Mouse (Mus musculus) embryonic facial prominence, embryonic 13.5 days (tissue): Measurements from ENCODE around the gene Rgs7. TPM values are rescaled to one million over a fixed set of nuclear protein-coding genes. Genes with fewer than 3 reads are reported as not detected.

Experiments
- ATAC-seq: fragments of 200-750 bp; cut with Nextera tagmentation; 2 replicates; pipeline ENCODE4 v1.8.0; 2017; ENCODE audit warnings: low read depth; ENCODE audit not compliant: insufficient number of reproducible peaks, insufficient read depth, low FRiP score, low TSS enrichment
- H3K27ac ChIP-seq: fragments of 300-500 bp; sonication (generic); 2 replicates; pipeline ENCODE4 v1.5.1; 2015; ENCODE audit warnings: moderate library complexity, mild to moderate bottlenecking, inconsistent platforms
- H3K27me3 ChIP-seq: fragments of 300-500 bp; sonication (generic); 2 replicates; pipeline ENCODE4 v1.6.1; 2015; ENCODE audit warnings: mild to moderate bottlenecking, inconsistent platforms
- H3K36me3 ChIP-seq: fragments of 300-500 bp; sonication (generic); 2 replicates; pipeline ENCODE4 v1.6.1; 2015; ENCODE audit warnings: mild to moderate bottlenecking, inconsistent platforms
- H3K4me1 ChIP-seq: fragments of 300-500 bp; sonication (generic); 2 replicates; pipeline ENCODE4 v1.6.1; 2015; ENCODE audit warnings: inconsistent platforms
- H3K4me2 ChIP-seq: fragments of 300-500 bp; sonication (generic); 2 replicates; pipeline ENCODE4 v1.6.1; 2015; ENCODE audit warnings: moderate library complexity, mild to moderate bottlenecking, inconsistent platforms
- H3K4me3 ChIP-seq: fragments of 300-500 bp; sonication (generic); 2 replicates; pipeline ENCODE4 v1.5.1; 2015; ENCODE audit warnings: mild to moderate bottlenecking, inconsistent platforms
- H3K9ac ChIP-seq: fragments of 300-500 bp; sonication (generic); 2 replicates; pipeline ENCODE4 v1.6.1; 2015; ENCODE audit warnings: mild to moderate bottlenecking, inconsistent platforms
- H3K9me3 ChIP-seq: fragments of 300-500 bp; sonication (generic); 2 replicates; pipeline ENCODE4 v1.6.1; 2016; ENCODE audit warnings: inconsistent platforms
- WGBS: fragments of 180-500 bp; shearing (Covaris S2); methylation state at CpG from one replicate; pipeline ENCODE4 v1.1.7; 2015; ENCODE audit warnings: mixed read lengths; 5-methylcytosine and 5-hydroxymethylcytosine counted together
- polyA plus RNA-seq: library from polyadenylated mRNA; unstranded; fragments of >200 nt; fragmentation: Nextera tagmentation; extraction: Ambion mirVana; gene quantifications from 2 replicates; pipeline ENCODE4 v1.2.1, GENCODE M21; 2015

Rgs7 gene
- polyA plus RNA-seq, 1 experiment from 2014 or later: 3.2 TPM

- ATAC-seq: peak; percentile 10; the same call in 1 of the 2 replicates
- H3K9ac ChIP-seq: no peak overlapping the region
These were observed 65.2 kb downstream of the Rgs7 start for GRCm38 (mm10) chr1:175427112-175427511.

GRCm38 (mm10) chr1:175426393-175426792 is 65.9 kb downstream of the Rgs7 start:
- WGBS: 78% methylated on average over 4 of the region's 4 CpGs
- ATAC-seq: no peak
- Histone ChIP-seq H3K9me3 (no peaks in the 10 kb centered on the region), H3K36me3 (no peaks in the 10 kb centered on the region), H3K27ac (no peak overlapping the region), H3K4me2 (no peak overlapping the region), H3K27me3 (no peaks in the 10 kb centered on the region), H3K9ac (no peak overlapping the region), H3K4me1 (peaks cover 13% of the 10 kb centered on the region; the same call in 1 of the 2 replicates), H3K4me3 (no peak overlapping the region)

More at GRCm38 (mm10) chr1:175427112-175427511, 65.2 kb downstream of the Rgs7 start:
- Histone ChIP-seq H3K36me3 (no peaks in the 10 kb centered on the region), H3K4me3 (no peak overlapping the region), H3K27me3 (no peaks in the 10 kb centered on the region), H3K9me3 (no peaks in the 10 kb centered on the region), H3K4me1 (peaks cover 13% of the 10 kb centered on the region; the same call in 1 of the 2 replicates), H3K27ac (0 out of 2 replicates have a peak overlapping the region, but pooled peaks have one; percentile 28), H3K4me2 (no peak overlapping the region)
- WGBS: 24% methylated on average over 2 of the region's 2 CpGs

- H3K9me3 ChIP-seq: no peaks in the 10 kb centered on the region
- H3K4me1 ChIP-seq: no peaks in the 10 kb centered on the region
- 81% methylated on average over 4 of the region's 4 CpGs for WGBS
- ATAC-seq: no peak
- no peaks in the 10 kb centered on the region for H3K27me3 ChIP-seq
- H3K27ac ChIP-seq: no peak overlapping the region
- H3K4me2 ChIP-seq: no peak overlapping the region
- H3K4me3 ChIP-seq: no peak overlapping the region
- no peak overlapping the region for H3K9ac ChIP-seq
- H3K36me3 ChIP-seq: no peaks in the 10 kb centered on the region
These were observed 71.4 kb downstream of the Rgs7 start for GRCm38 (mm10) chr1:175420883-175421282.

- H3K27ac ChIP-seq: no peak overlapping the region
- no peak overlapping the region for H3K9ac ChIP-seq
- ATAC-seq: no peak
- no peaks in the 10 kb centered on the region for H3K27me3 ChIP-seq
- no peak overlapping the region for H3K4me3 ChIP-seq
- H3K4me2 ChIP-seq: no peak overlapping the region
- 54% methylated on average over 9 of the region's 9 CpGs for WGBS
- no peaks in the 10 kb centered on the region for H3K4me1 ChIP-seq
- no peaks in the 10 kb centered on the region for H3K9me3 ChIP-seq
- no peaks in the 10 kb centered on the region for H3K36me3 ChIP-seq
These were observed 76.6 kb downstream of the Rgs7 start for GRCm38 (mm10) chr1:175415728-175416127.

GRCm38 (mm10) chr1:175410399-175410798 is 81.9 kb downstream of the Rgs7 start:
- Histone ChIP-seq H3K4me3 (no peak overlapping the region), H3K27me3 (no peaks in the 10 kb centered on the region), H3K4me2 (no peak overlapping the region), H3K36me3 (no peaks in the 10 kb centered on the region), H3K27ac (no peak overlapping the region), H3K4me1 (no peaks in the 10 kb centered on the region), H3K9me3 (no peaks in the 10 kb centered on the region), H3K9ac (no peak overlapping the region)
- WGBS: 27% methylated on average over 3 of the region's 3 CpGs
- ATAC-seq: no peak

- H3K4me2 ChIP-seq: no peak overlapping the region
- H3K9me3 ChIP-seq: no peaks in the 10 kb centered on the region
- H3K4me1 ChIP-seq: no peaks in the 10 kb centered on the region
- no peak overlapping the region for H3K27ac ChIP-seq
- H3K36me3 ChIP-seq: no peaks in the 10 kb centered on the region
- WGBS: 86% methylated on average over 4 of the region's 4 CpGs
- no peak overlapping the region for H3K4me3 ChIP-seq
- H3K27me3 ChIP-seq: no peaks in the 10 kb centered on the region
- ATAC-seq: no peak
- H3K9ac ChIP-seq: no peak overlapping the region
These were observed 100.4 kb downstream of the Rgs7 start for GRCm38 (mm10) chr1:175391894-175392293.

GRCm38 (mm10) chr1:175389250-175389649 is 103.0 kb downstream of the Rgs7 start:
- ATAC-seq: no peak

GRCm38 (mm10) chr1:175385581-175386235 is 106.6 kb downstream of the Rgs7 start:
- H3K27me3 ChIP-seq: no peaks in the 10 kb centered on the region
- H3K4me2 ChIP-seq: no peak overlapping the region
- 30% methylated on average over 3 of the region's 3 CpGs for WGBS
- H3K4me3 ChIP-seq: no peak overlapping the region
- no peak overlapping the region for H3K27ac ChIP-seq
- ATAC-seq: no peak
- no peaks in the 10 kb centered on the region for H3K36me3 ChIP-seq
- no peak overlapping the region for H3K9ac ChIP-seq
- no peaks in the 10 kb centered on the region for H3K4me1 ChIP-seq
- H3K9me3 ChIP-seq: no peaks in the 10 kb centered on the region

More at GRCm38 (mm10) chr1:175389250-175389649, 103.0 kb downstream of the Rgs7 start:
- no peaks in the 10 kb centered on the region for H3K27me3 ChIP-seq
- no peak overlapping the region for H3K4me3 ChIP-seq
- no peaks in the 10 kb centered on the region for H3K4me1 ChIP-seq
- 81% methylated on average over 5 of the region's 5 CpGs for WGBS
- no peak overlapping the region for H3K9ac ChIP-seq
- no peaks in the 10 kb centered on the region for H3K9me3 ChIP-seq
- no peak overlapping the region for H3K4me2 ChIP-seq
- H3K36me3 ChIP-seq: no peaks in the 10 kb centered on the region
- no peak overlapping the region for H3K27ac ChIP-seq

GRCm38 (mm10) chr1:175372571-175372970 is 119.7 kb downstream of the Rgs7 start:
- Histone ChIP-seq H3K27ac (no peak overlapping the region), H3K4me1 (no peaks in the 10 kb centered on the region), H3K27me3 (no peaks in the 10 kb centered on the region), H3K36me3 (no peaks in the 10 kb centered on the region), H3K9ac (no peak overlapping the region), H3K4me3 (no peak overlapping the region), H3K9me3 (no peaks in the 10 kb centered on the region), H3K4me2 (no peak overlapping the region)
- no peak for ATAC-seq

GRCm38 (mm10) chr1:175368062-175368461 is 124.2 kb downstream of the Rgs7 start:
- H3K9ac ChIP-seq: no peak overlapping the region
- H3K9me3 ChIP-seq: no peaks in the 10 kb centered on the region
- H3K27ac ChIP-seq: no peak overlapping the region
- no peak overlapping the region for H3K4me3 ChIP-seq
- H3K36me3 ChIP-seq: no peaks in the 10 kb centered on the region
- no peak for ATAC-seq
- H3K4me2 ChIP-seq: no peak overlapping the region
- H3K27me3 ChIP-seq: no peaks in the 10 kb centered on the region
- WGBS: 93% methylated on average over 2 of the region's 2 CpGs
- no peaks in the 10 kb centered on the region for H3K4me1 ChIP-seq

GRCm38 (mm10) chr1:175363606-175364005 is 128.7 kb downstream of the Rgs7 start:
- H3K4me3 ChIP-seq: no peak overlapping the region
- ATAC-seq: no peak
- H3K27ac ChIP-seq: no peak overlapping the region
- no peaks in the 10 kb centered on the region for H3K4me1 ChIP-seq
- H3K9me3 ChIP-seq: no peaks in the 10 kb centered on the region
- H3K27me3 ChIP-seq: no peaks in the 10 kb centered on the region
- H3K36me3 ChIP-seq: no peaks in the 10 kb centered on the region
- 57% methylated on average over 3 of the region's 3 CpGs for WGBS
- no peak overlapping the region for H3K4me2 ChIP-seq
- no peak overlapping the region for H3K9ac ChIP-seq
